Mouse (Mus musculus) MEL (cell line): ENCODE results near the gene Usp28.
A peak's percentile ranks its signal among the peaks of the same experiment; 100 is the strongest.

Experiments
- CTCF ChIP-seq, 3 experiments: IDR thresholded peaks in 2 of 3; conservative IDR thresholded peaks in 1 of 3; 2 replicates each; pipeline ENCODE4 v1.5.1; 2011 to 2012; ENCODE audit warnings: low read length in 3 of 3, low read depth in 2 of 3, mild to moderate bottlenecking in 2 of 3, improper control_type of control experiment in 1 of 3, inconsistent platforms in 1 of 3, mixed read lengths in 1 of 3, moderate library complexity in 1 of 3; ENCODE audit not compliant: control insufficient read depth in 1 of 3, insufficient read depth in 1 of 3, poor library complexity in 1 of 3, severe bottlenecking in 1 of 3
- HCFC1 ChIP-seq: IDR thresholded peaks from 2 replicates; pipeline ENCODE4 v1.6.1; 2012; ENCODE audit warnings: low read depth, mild to moderate bottlenecking, inconsistent platforms, low read length, improper control_type of control experiment, moderate library complexity
- POLR2AphosphoS2 ChIP-seq: IDR thresholded peaks from 2 replicates; pipeline ENCODE4 v1.6.1; 2011; ENCODE audit warnings: low read length, improper control_type of control experiment

- TF ChIP-seq HCFC1 = no peak
- peak; percentile 18 to 48 (median 26); a peak in 4 of 6 replicates for TF ChIP-seq CTCF (IDR thresholded peaks at IDR 0.05 in 2 of 3, conservative IDR thresholded peaks at IDR 0.05 in 1 of 3; ENCODE audit: control insufficient read depth in 1 of 3, insufficient read depth in 1 of 3, low read depth in 2 of 3, low read length in 3 of 3, poor library complexity in 1 of 3, severe bottlenecking in 1 of 3)
- TF ChIP-seq POLR2AphosphoS2 = no peak
These were observed 20.6 kb upstream of the Usp28 start, which contains the start of gene Htr3b for GRCm38 (mm10) chr9:48964587-48965040.
